Mouse (Mus musculus) myocyte (in vitro differentiated cells): ENCODE measurements around the gene Slc12a3. TPM values are rescaled to one million over a fixed set of nuclear protein-coding genes. Genes with fewer than 3 reads are reported as not detected.

Experiments
- H3K27me3 ChIP-seq: one replicate; pipeline ENCODE4 v1.6.1; 2011; ENCODE audit not compliant: control insufficient read depth, insufficient read depth, insufficient read length
- H3K36me3 ChIP-seq: one replicate; pipeline ENCODE4 v1.6.1; 2011; ENCODE audit not compliant: control insufficient read depth, insufficient read depth
- H3K4me2 ChIP-seq: one replicate; pipeline ENCODE4 v1.6.1; 2011; ENCODE audit warnings: low read depth, control low read depth
- H3K4me3 ChIP-seq: one replicate; pipeline ENCODE4 v1.5.1; 2011; ENCODE audit warnings: mild to moderate bottlenecking, control low read depth, moderate library complexity
- H3K79me2 ChIP-seq: one replicate; pipeline ENCODE4 v1.6.1; 2011; ENCODE audit not compliant: control insufficient read depth, insufficient read depth
- H3ac ChIP-seq: one replicate; pipeline ENCODE4 v1.6.1; 2011; ENCODE audit not compliant: control insufficient read depth, insufficient read length
- CEBPB ChIP-seq: IDR thresholded peaks from 2 replicates; pipeline ENCODE4 v1.6.1; 2011; ENCODE audit warnings: mild to moderate bottlenecking, moderate library complexity; ENCODE audit not compliant: poor library complexity, insufficient read depth, severe bottlenecking
- E2F4 ChIP-seq: IDR thresholded peaks from one replicate; pipeline ENCODE4 v1.6.1; 2011; ENCODE audit warnings: mild to moderate bottlenecking, control low read depth, moderate library complexity; ENCODE audit not compliant: insufficient read depth
- MAX ChIP-seq: IDR thresholded peaks from one replicate; pipeline ENCODE4 v1.6.1; 2011; ENCODE audit warnings: low read depth, mild to moderate bottlenecking, control low read depth
- MYOD1 ChIP-seq, 3 experiments: IDR thresholded peaks; one replicate each; pipeline ENCODE4 v1.6.1; 2011; ENCODE audit warnings: control low read depth in 2 of 3, low read depth in 2 of 3, mild to moderate bottlenecking in 2 of 3, moderate library complexity in 1 of 3; ENCODE audit not compliant: insufficient read length in 2 of 3, control insufficient read depth in 1 of 3
- MYOG ChIP-seq, 3 experiments: IDR thresholded peaks; one replicate each; pipeline ENCODE4 v1.6.1; 2011; ENCODE audit warnings: control low read depth in 2 of 3, low read depth in 2 of 3, mild to moderate bottlenecking in 2 of 3; ENCODE audit not compliant: insufficient read length in 2 of 3, control insufficient read depth in 1 of 3, insufficient read depth in 1 of 3
- POLR2A ChIP-seq: IDR thresholded peaks from one replicate; pipeline ENCODE4 v1.6.1; 2011; ENCODE audit warnings: low read depth, mild to moderate bottlenecking, control low read depth, moderate library complexity; ENCODE audit not compliant: insufficient read length
- POLR2AphosphoS2 ChIP-seq: IDR thresholded peaks from one replicate; pipeline ENCODE4 v1.6.1; 2011; ENCODE audit warnings: low read depth, control low read depth; ENCODE audit not compliant: insufficient read length
- REST ChIP-seq: IDR thresholded peaks from one replicate; pipeline ENCODE4 v1.6.1; 2011; ENCODE audit warnings: mild to moderate bottlenecking, control low read depth, moderate library complexity; ENCODE audit not compliant: insufficient read depth, insufficient read length
- SRF ChIP-seq: IDR thresholded peaks from one replicate; pipeline ENCODE4 v1.6.1; 2011; ENCODE audit warnings: low read depth; ENCODE audit not compliant: control insufficient read depth, insufficient read length
- TCF12 ChIP-seq: IDR thresholded peaks from one replicate; pipeline ENCODE4 v1.6.1; 2011; ENCODE audit warnings: mild to moderate bottlenecking, control low read depth; ENCODE audit not compliant: poor library complexity, insufficient read depth, severe bottlenecking
- TCF3 ChIP-seq: IDR thresholded peaks from one replicate; pipeline ENCODE4 v1.6.1; 2011; ENCODE audit warnings: low read depth, control low read depth; ENCODE audit not compliant: insufficient read length
- USF1 ChIP-seq: IDR thresholded peaks from one replicate; pipeline ENCODE4 v1.6.1; 2011; ENCODE audit warnings: low read depth, mild to moderate bottlenecking, control low read depth, moderate library complexity
- polyA plus RNA-seq: library from polyadenylated mRNA; unstranded; fragments of >200 nt; fragmentation: generic; extraction: Trizol; gene quantifications from one replicate; pipeline ENCODE4 v1.2.1, GENCODE M21; 2012; ENCODE audit warnings: missing spikeins

Gene Slc12a3
- polyA plus RNA-seq, 1 experiment: 0.04 TPM

DNA sequence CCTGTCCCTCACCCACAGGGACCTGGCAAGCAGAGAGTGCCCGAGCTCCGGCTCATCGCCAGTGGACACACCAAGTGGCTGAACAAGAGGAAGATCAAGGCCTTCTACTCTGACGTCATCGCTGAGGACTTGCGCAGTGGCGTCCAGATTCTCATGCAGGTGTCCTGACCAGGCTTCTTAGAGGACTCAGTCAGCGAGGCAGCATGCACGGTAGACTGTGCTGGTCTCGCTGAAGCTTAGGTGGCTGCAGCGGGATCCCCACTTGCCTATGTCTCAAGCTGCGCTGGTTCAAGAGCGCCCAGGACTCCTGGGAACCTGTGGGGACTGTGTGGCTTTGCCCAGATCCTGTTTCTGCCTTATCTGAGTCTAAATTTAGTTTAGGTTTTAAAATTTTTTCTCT lies 17.3 kb downstream of the Slc12a3 start:
- Histone ChIP-seq H3ac (no peak overlapping the region), H3K4me3 (no peak overlapping the region), H3K36me3 (no peaks in the 10 kb centered on the region), H3K27me3 (peaks cover 38% of the 10 kb centered on the region), H3K4me2 (no peak overlapping the region), H3K79me2 (no peaks in the 10 kb centered on the region)
- TF ChIP-seq USF1: no peak
- TF ChIP-seq MYOG (IDR thresholded peaks at IDR 0.05; ENCODE audit: control insufficient read depth in 1 of 3, insufficient read depth in 1 of 3, insufficient read length in 2 of 3, low read depth in 2 of 3): no peak
- no peak for TF ChIP-seq REST
- TF ChIP-seq TCF3: no peak
- no peak for TF ChIP-seq E2F4
- TF ChIP-seq SRF: no peak
- TF ChIP-seq POLR2A: no peak

DNA sequence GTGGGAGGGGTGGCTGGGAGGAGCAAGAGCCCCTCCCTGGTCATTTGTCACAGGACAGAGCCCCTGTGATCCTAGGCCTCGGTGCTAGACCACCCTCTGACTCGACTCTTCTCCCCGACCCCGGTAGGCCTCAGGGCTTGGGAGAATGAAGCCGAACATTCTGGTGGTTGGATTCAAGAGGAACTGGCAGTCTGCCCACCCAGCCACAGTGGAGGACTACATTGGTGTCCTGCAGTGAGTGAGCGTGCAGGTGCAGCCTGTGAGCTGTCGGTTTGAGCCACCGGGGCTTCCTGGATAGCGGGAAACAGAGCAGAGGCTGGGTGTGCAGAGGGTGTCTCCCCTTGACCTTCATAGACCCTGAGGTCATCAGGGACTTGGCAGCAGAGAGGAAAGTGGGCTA lies 19.4 kb downstream of the Slc12a3 start:
- H3K36me3 ChIP-seq: no peaks in the 10 kb centered on the region
- H3K4me3 ChIP-seq: no peak overlapping the region
- no peak overlapping the region for H3K4me2 ChIP-seq
- H3K27me3 ChIP-seq: peaks cover 35% of the 10 kb centered on the region
- H3K79me2 ChIP-seq: no peaks in the 10 kb centered on the region
- H3ac ChIP-seq: no peak overlapping the region
- no peak for TF ChIP-seq POLR2AphosphoS2
- TF ChIP-seq REST: no peak
- no peak for TF ChIP-seq POLR2A
- TF ChIP-seq TCF12: no peak
- TF ChIP-seq TCF3: no peak
- no peak for TF ChIP-seq SRF
- no peak for TF ChIP-seq E2F4
- TF ChIP-seq MYOG (IDR thresholded peaks at IDR 0.05; ENCODE audit: control insufficient read depth in 1 of 3, insufficient read depth in 1 of 3, insufficient read length in 2 of 3, low read depth in 2 of 3): no peak
- no peak for TF ChIP-seq CEBPB

DNA sequence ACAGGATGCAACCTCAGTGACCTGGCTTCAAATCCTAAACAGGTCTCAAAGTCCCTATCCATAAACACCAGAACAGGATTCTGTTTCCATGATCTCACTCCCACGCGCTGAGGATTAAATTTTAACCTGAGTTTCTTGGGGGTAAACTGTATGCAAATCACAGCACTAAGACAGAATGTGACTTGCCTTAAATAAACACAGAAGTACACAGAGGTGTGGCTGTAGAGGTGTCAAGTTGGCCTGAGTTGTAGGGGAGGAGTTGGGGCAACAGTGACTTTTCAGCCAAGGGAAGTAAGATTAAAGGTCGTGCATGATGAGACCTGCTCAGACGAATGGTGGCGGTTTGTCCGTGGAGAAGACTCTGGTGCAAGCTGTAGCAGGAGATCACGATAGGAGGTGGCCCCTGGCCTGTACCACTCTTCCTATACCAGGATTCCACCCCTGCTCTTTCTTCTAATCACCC lies 25.1 kb downstream of the Slc12a3 start:
- Histone ChIP-seq H3K36me3 (no peaks in the 10 kb centered on the region), H3K79me2 (no peaks in the 10 kb centered on the region), H3K4me3 (no peak overlapping the region), H3K27me3 (peaks cover 60% of the 10 kb centered on the region), H3K4me2 (no peak overlapping the region), H3ac (no peak overlapping the region)
- TF ChIP-seq POLR2A (no peak), CEBPB (no peak), E2F4 (no peak), SRF (no peak), MAX (no peak), POLR2AphosphoS2 (no peak), MYOG (IDR thresholded peaks at IDR 0.05; ENCODE audit: control insufficient read depth in 1 of 3, insufficient read depth in 1 of 3, insufficient read length in 2 of 3, low read depth in 2 of 3) (no peak), MYOD1 (IDR thresholded peaks at IDR 0.05; ENCODE audit: control insufficient read depth in 1 of 3, insufficient read length in 2 of 3, low read depth in 2 of 3) (no peak)

DNA sequence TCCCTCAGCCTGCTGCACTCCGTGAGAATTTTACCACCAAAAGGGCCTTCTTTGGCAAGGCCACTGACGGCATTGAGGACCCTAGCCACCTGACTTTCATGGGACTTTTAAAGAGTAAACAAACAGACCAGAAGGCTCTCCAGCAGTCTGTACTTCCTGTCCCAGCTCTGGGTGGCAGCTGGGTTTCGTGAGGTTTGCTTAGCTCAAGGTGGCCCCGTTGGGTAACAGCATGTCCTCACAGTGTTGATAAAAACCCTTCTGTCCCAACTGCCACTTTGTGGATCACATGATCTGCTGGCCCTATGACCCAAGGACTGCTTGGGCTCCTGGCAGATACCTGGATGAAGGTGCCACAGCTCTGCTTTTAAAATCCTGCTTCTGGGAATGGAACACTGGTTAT lies 25.6 kb downstream of the Slc12a3 start:
- Histone ChIP-seq H3K79me2 (no peaks in the 10 kb centered on the region), H3ac (no peak overlapping the region), H3K27me3 (peaks cover 55% of the 10 kb centered on the region), H3K36me3 (no peaks in the 10 kb centered on the region), H3K4me3 (no peak overlapping the region), H3K4me2 (no peak overlapping the region)
- TF ChIP-seq REST (no peak), POLR2AphosphoS2 (no peak), CEBPB (no peak), MYOD1 (IDR thresholded peaks at IDR 0.05; ENCODE audit: control insufficient read depth in 1 of 3, insufficient read length in 2 of 3, low read depth in 2 of 3) (no peak)

DNA sequence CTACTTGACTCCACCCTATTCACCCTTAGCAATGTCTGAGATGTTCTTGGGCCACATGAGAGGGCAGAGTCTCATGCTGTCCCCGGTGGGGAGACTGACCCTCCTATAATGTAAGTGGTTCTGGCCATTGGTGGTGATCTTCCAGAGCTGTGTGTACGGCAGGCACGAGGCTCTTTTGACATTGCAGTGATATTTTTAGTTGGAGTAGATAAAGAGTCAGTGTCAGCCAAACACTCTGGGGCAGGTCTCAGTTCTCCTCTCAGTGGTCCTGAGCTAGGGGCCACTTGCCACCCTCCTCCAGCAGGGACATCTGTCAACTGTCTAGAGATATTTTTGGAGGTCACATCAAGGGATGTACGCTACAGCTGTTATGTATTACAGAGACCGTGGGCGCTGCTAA lies 28.2 kb downstream of the Slc12a3 start:
- H3K4me3 ChIP-seq: no peak overlapping the region
- H3K4me2 ChIP-seq: peak overlapping the region; percentile 2
- H3K36me3 ChIP-seq: no peaks in the 10 kb centered on the region
- no peaks in the 10 kb centered on the region for H3K79me2 ChIP-seq
- H3ac ChIP-seq: no peak overlapping the region
- TF ChIP-seq USF1: no peak
- no peak for TF ChIP-seq TCF12
- no peak for TF ChIP-seq CEBPB
- peak in 1 of 3 experiments; percentile 41 for TF ChIP-seq MYOD1 (IDR thresholded peaks at IDR 0.05; ENCODE audit: control insufficient read depth in 1 of 3, insufficient read length in 2 of 3, low read depth in 2 of 3)
- TF ChIP-seq SRF: no peak
- H3K27me3 ChIP-seq: peaks cover 34% of the 10 kb centered on the region
